Mouse (Mus musculus): ENCODE data around the gene Pycr1. TPM values are rescaled to one million over a fixed set of nuclear protein-coding genes. Genes with fewer than 3 reads are reported as not detected.
"Not testable (repeated sequence)": the region's sequence is repeated elsewhere in the genome, so short reads cannot be mapped to it uniquely, and the experiment has no call there.

Pycr1 gene
- polyA plus RNA-seq, 2 experiments: 4.0 to 4.8 TPM

- no peaks in the 10 kb centered on the region for H3K27me3 ChIP-seq (ENCODE audit: control insufficient read depth, insufficient read depth, low read length)
- H3K4me1 ChIP-seq (replicated peaks; ENCODE audit: control insufficient read depth in 2 of 2, insufficient read depth in 2 of 2, low read length in 1 of 2): no peaks in the 10 kb centered on the region
- no peaks in the 10 kb centered on the region for H3K9me3 ChIP-seq (ENCODE audit: control insufficient read depth, low read length)
- no peak overlapping the region for H3K9ac ChIP-seq (replicated peaks)
- H3K4me3 ChIP-seq (ENCODE audit: insufficient read depth in 1 of 2, low read depth in 2 of 2, low read length in 2 of 2): no peak overlapping the region
- ATAC-seq (ENCODE audit: insufficient read depth) (no peak), DNase-seq (ENCODE audit: low read depth in 3 of 3, low spot score in 3 of 3) (no peak)
- H3K4me2 ChIP-seq (ENCODE audit: low read depth): no peak overlapping the region
- H3K36me3 ChIP-seq (replicated peaks; ENCODE audit: control insufficient read depth, insufficient read depth, low read depth): peaks cover 3% of the 10 kb centered on the region
- no peak for TF ChIP-seq EP300 (IDR thresholded peaks at IDR 0.05; ENCODE audit: low read depth)
- TF ChIP-seq CTCF (IDR thresholded peaks at IDR 0.05; ENCODE audit: low read depth): no peak
- 70% methylated on average over 2 of the region's 2 CpGs for WGBS (ENCODE audit: insufficient replicate concordance)
- H3K27ac ChIP-seq: no peak overlapping the region
These were observed 40.5 kb upstream of the Pycr1 start for GRCm38 (mm10) chr11:120684086-120684485.

DNA sequence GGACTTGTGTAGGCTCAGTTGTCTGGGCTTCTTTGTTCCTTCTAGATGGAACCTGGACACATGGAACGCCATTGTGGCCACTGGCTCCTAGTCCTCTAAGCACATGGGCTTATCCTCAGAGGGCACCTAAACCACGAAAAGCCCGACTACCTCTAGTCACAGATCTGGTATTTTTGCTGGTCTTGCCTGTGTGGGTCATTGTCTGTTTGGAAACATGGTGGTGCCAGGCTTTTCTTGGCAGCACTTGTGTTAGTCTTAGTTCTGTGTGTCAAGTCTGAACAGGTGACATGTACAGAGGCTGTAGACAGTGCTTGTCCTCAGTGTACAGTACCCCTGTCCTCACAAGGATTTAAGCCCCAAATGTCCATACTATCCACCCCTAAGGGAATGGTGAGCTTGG lies 40.0 kb upstream of the Pycr1 start:
- H3K36me3 ChIP-seq (replicated peaks; ENCODE audit: control insufficient read depth, insufficient read depth, low read depth): peaks cover 5% of the 10 kb centered on the region
- H3K27ac ChIP-seq: no peak overlapping the region
- no peaks in the 10 kb centered on the region for H3K9me3 ChIP-seq (ENCODE audit: control insufficient read depth, low read length)
- no peak overlapping the region for H3K4me3 ChIP-seq (ENCODE audit: insufficient read depth in 1 of 2, low read depth in 2 of 2, low read length in 2 of 2)
- no peak for ATAC-seq (ENCODE audit: insufficient read depth)
- no peaks in the 10 kb centered on the region for H3K27me3 ChIP-seq (ENCODE audit: control insufficient read depth, insufficient read depth, low read length)
- DNase-seq (ENCODE audit: low read depth in 3 of 3, low spot score in 3 of 3): no peak
- 59% methylated on average over 3 of the region's 3 CpGs for WGBS (ENCODE audit: insufficient replicate concordance)
- no peaks in the 10 kb centered on the region for H3K4me1 ChIP-seq (replicated peaks; ENCODE audit: control insufficient read depth in 2 of 2, insufficient read depth in 2 of 2, low read length in 1 of 2)
- no peak overlapping the region for H3K9ac ChIP-seq (replicated peaks)
- no peak overlapping the region for H3K4me2 ChIP-seq (ENCODE audit: low read depth)
- TF ChIP-seq CTCF (IDR thresholded peaks at IDR 0.05; ENCODE audit: low read depth) (no peak), EP300 (IDR thresholded peaks at IDR 0.05; ENCODE audit: low read depth) (no peak)

- H3K27me3 ChIP-seq (ENCODE audit: control insufficient read depth, insufficient read depth, low read length): no peaks in the 10 kb centered on the region
- H3K27ac ChIP-seq: no peak overlapping the region
- peaks cover 9% of the 10 kb centered on the region for H3K36me3 ChIP-seq (replicated peaks; ENCODE audit: control insufficient read depth, insufficient read depth, low read depth)
- no peaks in the 10 kb centered on the region for H3K9me3 ChIP-seq (ENCODE audit: control insufficient read depth, low read length)
- no peak for DNase-seq (ENCODE audit: low read depth in 3 of 3, low spot score in 3 of 3)
- no peak for ATAC-seq (ENCODE audit: insufficient read depth)
- no peak for TF ChIP-seq CTCF (IDR thresholded peaks at IDR 0.05; ENCODE audit: low read depth)
- no peak for TF ChIP-seq EP300 (IDR thresholded peaks at IDR 0.05; ENCODE audit: low read depth)
- H3K4me2 ChIP-seq (ENCODE audit: low read depth): no peak overlapping the region
- H3K4me3 ChIP-seq (ENCODE audit: insufficient read depth in 1 of 2, low read depth in 2 of 2, low read length in 2 of 2): no peak overlapping the region
- no peak overlapping the region for H3K9ac ChIP-seq (replicated peaks)
- no peaks in the 10 kb centered on the region for H3K4me1 ChIP-seq (replicated peaks; ENCODE audit: control insufficient read depth in 2 of 2, insufficient read depth in 2 of 2, low read length in 1 of 2)
- WGBS (ENCODE audit: insufficient replicate concordance): 76% methylated on average over 5 of the region's 5 CpGs
These were observed 39.1 kb upstream of the Pycr1 start for GRCm38 (mm10) chr11:120682683-120683082.

- TF ChIP-seq EP300 (IDR thresholded peaks at IDR 0.05; ENCODE audit: low read depth) (no peak), CTCF (IDR thresholded peaks at IDR 0.05; ENCODE audit: low read depth) (peak; percentile 77)
- ATAC-seq (ENCODE audit: insufficient read depth) (0 out of 2 replicates have a peak, but pooled peaks have one; percentile 36), DNase-seq (ENCODE audit: low read depth in 3 of 3, low spot score in 3 of 3) (no peak)
- no peak overlapping the region for H3K27ac ChIP-seq
- peaks cover 0 to 2% of the 10 kb centered on the region in 2 experiments; a peak in 1 of 4 replicates for H3K4me1 ChIP-seq (replicated peaks; ENCODE audit: control insufficient read depth in 2 of 2, insufficient read depth in 2 of 2, low read length in 1 of 2)
- 67% methylated on average over 3 of the region's 3 CpGs for WGBS (ENCODE audit: insufficient replicate concordance)
- H3K9ac ChIP-seq (replicated peaks): no peak overlapping the region
- no peak overlapping the region for H3K4me3 ChIP-seq (ENCODE audit: insufficient read depth in 1 of 2, low read depth in 2 of 2, low read length in 2 of 2)
- H3K36me3 ChIP-seq (replicated peaks; ENCODE audit: control insufficient read depth, insufficient read depth, low read depth): peaks cover 5% of the 10 kb centered on the region
- H3K9me3 ChIP-seq (ENCODE audit: control insufficient read depth, low read length): no peaks in the 10 kb centered on the region
- no peaks in the 10 kb centered on the region for H3K27me3 ChIP-seq (ENCODE audit: control insufficient read depth, insufficient read depth, low read length)
- no peak overlapping the region for H3K4me2 ChIP-seq (ENCODE audit: low read depth)
These were observed 36.3 kb upstream of the Pycr1 start for GRCm38 (mm10) chr11:120679909-120680308.

- no peaks in the 10 kb centered on the region for H3K27me3 ChIP-seq (ENCODE audit: control insufficient read depth, insufficient read depth, low read length)
- no peak for DNase-seq (ENCODE audit: low read depth in 3 of 3, low spot score in 3 of 3)
- H3K36me3 ChIP-seq (replicated peaks; ENCODE audit: control insufficient read depth, insufficient read depth, low read depth): peaks cover 5% of the 10 kb centered on the region
- 78% methylated on average over 4 of the region's 4 CpGs for WGBS (ENCODE audit: insufficient replicate concordance)
- peaks cover 11 to 16% of the 10 kb centered on the region in 2 experiments for H3K4me1 ChIP-seq (replicated peaks; ENCODE audit: control insufficient read depth in 2 of 2, insufficient read depth in 2 of 2, low read length in 1 of 2)
- H3K9me3 ChIP-seq (ENCODE audit: control insufficient read depth, low read length): no peaks in the 10 kb centered on the region
- no peak for ATAC-seq (ENCODE audit: insufficient read depth)
- H3K4me2 ChIP-seq (ENCODE audit: low read depth): no peak overlapping the region
- no peak overlapping the region for H3K9ac ChIP-seq (replicated peaks)
- no peak overlapping the region for H3K27ac ChIP-seq
- no peak for TF ChIP-seq EP300 (IDR thresholded peaks at IDR 0.05; ENCODE audit: low read depth)
- no peak for TF ChIP-seq CTCF (IDR thresholded peaks at IDR 0.05; ENCODE audit: low read depth)
- H3K4me3 ChIP-seq (ENCODE audit: insufficient read depth in 1 of 2, low read depth in 2 of 2, low read length in 2 of 2): no peak overlapping the region
These were observed 33.4 kb upstream of the Pycr1 start for GRCm38 (mm10) chr11:120676951-120677350.

DNA sequence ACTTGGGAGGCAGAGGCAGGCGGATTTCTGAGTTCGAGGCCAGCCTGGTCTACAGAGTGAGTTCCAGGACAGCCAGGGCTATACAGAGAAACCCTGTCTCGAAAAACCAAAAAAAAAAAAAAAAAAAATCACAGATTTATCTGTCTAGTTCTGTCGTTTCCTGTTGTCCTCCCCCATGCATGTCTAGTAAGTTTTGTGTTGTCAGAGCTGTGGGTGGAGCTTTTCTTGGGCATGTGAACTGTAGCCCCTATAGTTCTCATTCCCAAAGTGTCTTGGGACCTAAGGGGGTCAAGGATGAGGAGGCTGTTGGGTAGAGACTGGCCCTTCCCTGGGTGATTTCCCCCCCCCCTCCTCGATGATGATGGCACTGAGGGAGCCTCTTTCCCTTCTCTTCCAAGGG lies 32.3 kb upstream of the Pycr1 start:
- H3K4me3 ChIP-seq (ENCODE audit: insufficient read depth in 1 of 2, low read depth in 2 of 2, low read length in 2 of 2); DNase-seq (ENCODE audit: low read depth in 3 of 3, low spot score in 3 of 3); ATAC-seq (ENCODE audit: insufficient read depth); H3K9ac ChIP-seq (replicated peaks); H3K27me3 ChIP-seq (ENCODE audit: control insufficient read depth, insufficient read depth, low read length); H3K36me3 ChIP-seq (replicated peaks; ENCODE audit: control insufficient read depth, insufficient read depth, low read depth); H3K4me2 ChIP-seq (ENCODE audit: low read depth); H3K9me3 ChIP-seq (ENCODE audit: control insufficient read depth, low read length); H3K27ac ChIP-seq: not testable (repeated sequence)
- 54% methylated on average over 5 of the region's 5 CpGs for WGBS (ENCODE audit: insufficient replicate concordance)
- H3K4me1 ChIP-seq (replicated peaks; ENCODE audit: control insufficient read depth in 2 of 2, insufficient read depth in 2 of 2, low read length in 1 of 2): peaks cover 11 to 16% of the 10 kb centered on the region in 2 experiments
